Mouse (Mus musculus) lung, postnatal 4 days (tissue): ENCODE results near the gene Eif4h.

Experiments
- DNase-seq, 2 experiments: peaks; one replicate each; pipeline ENCODE4 v3.0.0; 2021

Gene Eif4h

GRCm38 (mm10) chr5:134606314-134606713 is 33.0 kb downstream of the Eif4h start:
- DNase-seq: no peak

- peak in 1 of 2 experiments; percentile 55 for DNase-seq
Measured at GRCm38 (mm10) chr5:134604376-134604775, 34.9 kb downstream of the Eif4h start.

- no peak for DNase-seq
Measured at GRCm38 (mm10) chr5:134597711-134598110, 41.6 kb downstream of the Eif4h start.

GRCm38 (mm10) chr5:134593093-134593492 is 46.2 kb downstream of the Eif4h start:
- DNase-seq: no peak

GRCm38 (mm10) chr5:134592026-134592581 is 47.2 kb downstream of the Eif4h start:
- DNase-seq: no peak

GRCm38 (mm10) chr5:134589900-134590299 is 49.4 kb downstream of the Eif4h start:
- no peak for DNase-seq

- no peak for DNase-seq
Measured at GRCm38 (mm10) chr5:134584798-134585197, 54.5 kb downstream of the Eif4h start.

- no peak for DNase-seq
Measured at GRCm38 (mm10) chr5:134583884-134584213, 55.4 kb downstream of the Eif4h start.

- no peak for DNase-seq
Measured at GRCm38 (mm10) chr5:134583006-134583883, 56.0 kb downstream of the Eif4h start.

GRCm38 (mm10) chr5:134582221-134582907 is 56.9 kb downstream of the Eif4h start:
- peak; percentile 97 to 98 for DNase-seq

GRCm38 (mm10) chr5:134581146-134581545 is 58.1 kb downstream of the Eif4h start, which contains the start of gene Rfc2:
Gene Rfc2 (plus strand): TSS chr5:134581366.
- no peak for DNase-seq

GRCm38 (mm10) chr5:134579135-134579534 is 60.2 kb downstream of the Eif4h start:
- DNase-seq: no peak

- no peak for DNase-seq
Measured at GRCm38 (mm10) chr5:134577534-134577933, 61.8 kb downstream of the Eif4h start.

GRCm38 (mm10) chr5:134576517-134577220 is 62.6 kb downstream of the Eif4h start:
- DNase-seq: no peak

- DNase-seq: no peak
Measured at GRCm38 (mm10) chr5:134575833-134576232, 63.5 kb downstream of the Eif4h start.

- peak; percentile 33 to 52 for DNase-seq
Measured at GRCm38 (mm10) chr5:134572508-134573214, 66.6 kb downstream of the Eif4h start.

GRCm38 (mm10) chr5:134571730-134572507 is 67.4 kb downstream of the Eif4h start:
- peak; percentile 60 to 63 for DNase-seq
